Mouse (Mus musculus): Measurements from ENCODE around the gene Fbxo41.

GRCm38 (mm10) chr6:85543351-85544175, 40.8 kb upstream of the Fbxo41 start:
- no peak for TF ChIP-seq CTCF (IDR thresholded peaks at IDR 0.05; ENCODE audit: low read depth, low read length)
- no peak for TF ChIP-seq POLR2A (IDR thresholded peaks at IDR 0.05; ENCODE audit: extremely low read depth, insufficient read depth, low read length)

Measured in liver, adult 2 months (tissue).